Mouse (Mus musculus) liver, postnatal 0 days (tissue): ENCODE measurements around the gene Mknk1. TPM values are rescaled to one million over a fixed set of nuclear protein-coding genes. Genes with fewer than 3 reads are reported as not detected.

Source experiments
- ATAC-seq: fragments of 200-750 bp; cut with Nextera tagmentation; 2 replicates; pipeline ENCODE4 v1.8.0; 2017; ENCODE audit warnings: mild to moderate bottlenecking, moderate library complexity
- DNase-seq: peaks from one replicate; pipeline ENCODE4 v3.0.0-alpha.2; 2016
- H3K27ac ChIP-seq: fragments of 300-500 bp; sonication (generic); 2 replicates; pipeline ENCODE4 v1.5.1; 2014; ENCODE audit warnings: antibody characterized with exemption, moderate library complexity, mild to moderate bottlenecking, low read depth
- H3K27me3 ChIP-seq: fragments of 300-500 bp; sonication (generic); 2 replicates; pipeline ENCODE4 v1.6.1; 2014; ENCODE audit warnings: low read length, control low read depth, mixed read lengths; ENCODE audit not compliant: insufficient read depth
- H3K36me3 ChIP-seq: fragments of 300-500 bp; sonication (generic); replicated peaks from 2 replicates; pipeline ENCODE4 v1.6.1; 2014; ENCODE audit warnings: mild to moderate bottlenecking, control low read depth, low read length, moderate library complexity, mixed read lengths; ENCODE audit not compliant: insufficient read depth
- H3K4me1 ChIP-seq: fragments of 300-500 bp; sonication (generic); 2 replicates; pipeline ENCODE4 v1.6.1; 2014; ENCODE audit warnings: antibody characterized with exemption, mild to moderate bottlenecking, control low read depth; ENCODE audit not compliant: insufficient read depth
- H3K4me2 ChIP-seq: fragments of 300-500 bp; sonication (generic); 2 replicates; pipeline ENCODE4 v1.6.1; 2014; ENCODE audit warnings: low read depth, mild to moderate bottlenecking, low read length, moderate library complexity, mixed read lengths
- H3K4me3 ChIP-seq: fragments of 300-500 bp; sonication (generic); 2 replicates; pipeline ENCODE4 v1.5.1; 2014; ENCODE audit warnings: low read depth, low read length
- H3K9ac ChIP-seq: fragments of 300-500 bp; sonication (generic); replicated peaks from 2 replicates; pipeline ENCODE4 v1.6.1; 2014; ENCODE audit warnings: mild to moderate bottlenecking, moderate library complexity
- H3K9me3 ChIP-seq: fragments of 300-500 bp; sonication (generic); 2 replicates; pipeline ENCODE4 v1.6.1; 2016; ENCODE audit warnings: mild to moderate bottlenecking, control low read depth, low read length, mixed read lengths
- CTCF ChIP-seq: sonication (generic); IDR thresholded peaks from 2 replicates; pipeline ENCODE4 v1.5.1; 2016; ENCODE audit warnings: antibody characterized with exemption, low read depth
- EP300 ChIP-seq: IDR thresholded peaks from 2 replicates; pipeline ENCODE4 v1.6.1; 2016; ENCODE audit warnings: antibody characterized with exemption, low read depth, mild to moderate bottlenecking
- WGBS: fragments of 180-500 bp; shearing (Covaris S2); extraction: QIAGEN DNeasy Blood & Tissue Kit; methylation state at CpG from one replicate; pipeline ENCODE4 v1.1.7; 2014; ENCODE audit not compliant: insufficient replicate concordance; 5-methylcytosine and 5-hydroxymethylcytosine counted together
- polyA plus RNA-seq: library from polyadenylated mRNA; unstranded; fragments of >200 nt; fragmentation: Nextera tagmentation; extraction: Ambion mirVana; gene quantifications from 2 replicates; pipeline ENCODE4 v1.2.1, GENCODE M21; 2015

The Mknk1 gene
- polyA plus RNA-seq, 1 experiment from 2014 or later, result 37.0 TPM

DNA sequence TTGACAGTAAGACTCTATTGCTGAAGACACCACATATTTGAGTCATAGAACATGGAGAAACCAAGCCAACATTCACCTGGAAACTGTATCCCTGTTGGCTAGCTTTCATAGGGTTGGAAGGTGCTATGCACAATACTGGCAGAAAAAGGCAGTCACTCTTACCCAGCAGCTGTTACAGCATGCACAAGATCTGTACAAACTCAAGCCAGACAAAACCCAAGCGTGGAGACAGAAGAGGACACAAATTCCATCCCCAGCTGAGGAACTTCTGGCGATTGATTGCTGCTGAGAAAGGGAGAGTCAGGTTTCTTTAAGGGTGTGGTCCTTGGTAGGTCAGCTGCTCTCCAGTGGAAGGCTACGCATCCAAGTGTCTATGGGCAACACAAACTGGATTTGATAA, 18.8 kb upstream of the Mknk1 start:
- ATAC-seq, result no peak

DNA sequence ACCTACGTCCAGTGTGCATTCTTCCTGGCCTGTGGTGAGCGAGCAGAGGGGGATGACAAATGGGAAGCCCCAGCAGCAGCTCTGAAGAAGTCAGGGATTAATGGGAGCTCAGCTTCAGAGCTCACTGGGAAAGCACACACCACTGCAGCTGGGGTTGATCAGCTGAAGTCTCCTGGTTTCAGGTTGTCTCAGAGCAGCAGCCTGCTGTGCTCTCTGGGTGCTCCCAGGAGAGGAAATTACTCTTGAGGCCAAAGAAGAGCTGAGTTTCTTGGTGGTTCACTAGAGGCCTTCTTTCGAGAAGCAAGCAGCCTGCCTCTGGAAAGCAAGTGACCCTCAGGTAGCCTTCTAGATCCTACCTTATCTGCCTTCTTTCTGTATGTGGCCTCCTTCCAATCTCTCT, 18.1 kb upstream of the Mknk1 start:
- 83% methylated on average over 3 of the region's 3 CpGs for WGBS

More for the DNA sequence above, 18.8 kb upstream of the Mknk1 start:
- H3K27me3 ChIP-seq, result no peaks in the 10 kb centered on the region
- H3K4me2 ChIP-seq, result no peak overlapping the region
- H3K4me1 ChIP-seq, result peaks cover 26% of the 10 kb centered on the region
- H3K27ac ChIP-seq, result no peak overlapping the region
- no peak for DNase-seq
- H3K4me3 ChIP-seq, result no peak overlapping the region
- H3K9me3 ChIP-seq, result no peaks in the 10 kb centered on the region
- WGBS, result 62% methylated on average over 3 of the region's 3 CpGs
- H3K36me3 ChIP-seq, result no peaks in the 10 kb centered on the region; the same call in 1 of the 2 replicates
- no peak overlapping the region for H3K9ac ChIP-seq
- no peak for TF ChIP-seq CTCF
- TF ChIP-seq EP300, result no peak

DNA sequence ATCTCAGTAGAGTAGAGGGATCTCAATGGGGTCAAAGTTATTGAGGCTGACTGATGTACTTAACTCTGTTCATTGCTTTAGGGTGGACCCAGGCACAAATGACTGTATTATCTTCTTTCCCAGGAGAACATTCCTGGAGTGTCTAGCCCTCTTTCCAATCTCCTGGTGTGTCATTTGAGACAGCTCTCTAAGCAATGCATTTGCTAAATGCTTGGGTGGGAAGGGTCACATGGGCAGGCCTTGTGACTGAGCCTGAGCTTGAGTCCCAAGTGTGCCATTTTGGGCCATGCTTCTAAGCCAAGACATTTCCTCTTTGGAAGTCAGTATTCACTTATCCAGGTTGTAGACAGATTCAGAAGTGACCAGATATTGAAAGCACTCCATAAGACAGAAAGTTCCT, 17.6 kb upstream of the Mknk1 start:
- Histone ChIP-seq H3K4me3 (no peak overlapping the region), H3K9me3 (no peaks in the 10 kb centered on the region), H3K36me3 (no peaks in the 10 kb centered on the region), H3K4me2 (no peak overlapping the region), H3K27ac (no peak overlapping the region), H3K27me3 (no peaks in the 10 kb centered on the region), H3K4me1 (peaks cover 32% of the 10 kb centered on the region), H3K9ac (no peak overlapping the region)
- TF ChIP-seq CTCF (no peak), EP300 (no peak)
- DNase-seq (no peak), ATAC-seq (no peak)

More for the DNA sequence above, 18.1 kb upstream of the Mknk1 start:
- peaks cover 32% of the 10 kb centered on the region for H3K4me1 ChIP-seq
- H3K4me3 ChIP-seq, result no peak overlapping the region
- ATAC-seq, result no peak
- DNase-seq, result no peak
- no peak overlapping the region for H3K4me2 ChIP-seq
- H3K36me3 ChIP-seq, result no peaks in the 10 kb centered on the region
- no peaks in the 10 kb centered on the region for H3K27me3 ChIP-seq
- TF ChIP-seq CTCF (no peak), EP300 (no peak)
- no peak overlapping the region for H3K27ac ChIP-seq
- no peak overlapping the region for H3K9ac ChIP-seq
- no peaks in the 10 kb centered on the region for H3K9me3 ChIP-seq

DNA sequence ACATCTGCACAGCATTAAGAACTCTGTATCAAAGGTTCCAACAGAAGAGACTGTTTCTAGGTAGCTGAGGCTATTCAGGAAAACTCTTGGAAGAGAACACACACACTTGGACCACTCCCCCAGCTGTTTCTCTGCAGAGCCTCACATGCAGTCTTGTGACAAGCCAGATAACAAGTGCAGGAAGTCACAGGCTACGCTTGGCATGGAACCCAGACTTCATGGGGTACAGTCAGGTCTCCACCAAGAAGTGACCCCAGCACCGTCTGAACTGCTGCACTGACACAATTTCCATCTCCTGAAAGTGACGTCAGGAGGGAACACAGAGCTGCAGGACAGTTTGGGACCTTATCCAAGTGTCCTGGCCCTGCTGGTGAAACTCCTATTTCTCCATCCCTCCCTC, 17.1 kb upstream of the Mknk1 start:
- DNase-seq, result no peak
- peak; percentile 32 for ATAC-seq
- Histone ChIP-seq H3K36me3 (no peaks in the 10 kb centered on the region), H3K27me3 (no peaks in the 10 kb centered on the region), H3K4me1 (peaks cover 33% of the 10 kb centered on the region), H3K4me3 (no peak overlapping the region), H3K27ac (no peak overlapping the region), H3K9ac (no peak overlapping the region), H3K9me3 (no peaks in the 10 kb centered on the region), H3K4me2 (no peak overlapping the region)
- TF ChIP-seq EP300 (no peak), CTCF (no peak)
- WGBS, result 47% methylated on average over 3 of the region's 3 CpGs

DNA sequence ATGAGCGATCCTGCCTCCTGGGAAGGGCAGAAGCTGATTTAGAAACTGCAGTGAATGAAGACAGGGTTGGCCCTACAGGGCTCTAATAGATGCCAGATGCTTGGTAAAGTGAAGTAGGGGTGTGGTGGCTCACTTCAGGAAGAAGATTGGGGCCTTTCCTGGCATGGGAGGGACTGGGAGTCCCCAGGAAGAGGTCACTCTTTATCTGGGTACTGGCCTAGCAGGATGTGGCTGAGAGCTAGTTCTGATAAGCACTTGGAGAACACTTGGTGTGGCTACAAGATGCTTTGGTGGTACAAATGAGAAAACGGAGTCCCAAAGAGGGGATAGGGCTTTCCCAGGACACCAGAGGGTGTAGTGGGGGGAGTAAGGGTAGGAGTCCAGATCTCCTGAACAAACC, 14.8 kb upstream of the Mknk1 start:
- peak; percentile 72 for TF ChIP-seq EP300
- no peak for TF ChIP-seq CTCF
- ATAC-seq (peak; percentile 10; the same call in 1 of the 2 replicates), DNase-seq (no peak)
- Histone ChIP-seq H3K4me2 (peak overlapping the region; percentile 49), H3K9ac (0 out of 2 replicates have a peak overlapping the region, but pooled peaks have one; percentile 18), H3K27me3 (no peaks in the 10 kb centered on the region), H3K4me3 (no peak overlapping the region), H3K9me3 (no peaks in the 10 kb centered on the region), H3K36me3 (no peaks in the 10 kb centered on the region), H3K27ac (peak overlapping the region; percentile 4; the same call in 1 of the 2 replicates), H3K4me1 (peaks cover 49% of the 10 kb centered on the region)
- WGBS, result 38% methylated on average over 2 of the region's 2 CpGs

DNA sequence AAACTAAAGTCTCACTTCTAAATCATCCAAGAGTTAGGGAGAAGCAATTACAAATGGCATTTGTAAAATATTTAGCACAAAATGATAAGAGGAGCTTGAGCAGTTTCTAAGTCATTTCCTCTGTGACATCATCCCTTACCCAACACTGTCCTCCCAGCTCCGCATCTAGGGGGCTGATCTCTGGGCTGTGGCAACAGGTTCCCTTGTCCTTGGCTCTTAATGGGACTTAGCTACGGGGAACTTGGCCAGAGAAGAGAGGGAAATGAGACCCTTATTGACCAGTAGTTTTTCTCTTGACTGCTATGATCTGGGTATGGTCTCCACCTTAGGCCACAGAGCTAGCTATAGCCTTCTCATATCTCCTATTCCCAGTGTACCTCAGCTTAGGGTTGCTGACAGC, 13.7 kb upstream of the Mknk1 start:
- Histone ChIP-seq H3K27me3 (no peaks in the 10 kb centered on the region), H3K9ac (no peak overlapping the region), H3K9me3 (no peaks in the 10 kb centered on the region), H3K4me2 (no peak overlapping the region), H3K4me1 (peaks cover 59% of the 10 kb centered on the region), H3K4me3 (no peak overlapping the region), H3K36me3 (no peaks in the 10 kb centered on the region), H3K27ac (no peak overlapping the region)
- TF ChIP-seq CTCF, result no peak
- no peak for ATAC-seq
- no peak for DNase-seq
- 44% methylated on average over 2 of the region's 2 CpGs for WGBS

DNA sequence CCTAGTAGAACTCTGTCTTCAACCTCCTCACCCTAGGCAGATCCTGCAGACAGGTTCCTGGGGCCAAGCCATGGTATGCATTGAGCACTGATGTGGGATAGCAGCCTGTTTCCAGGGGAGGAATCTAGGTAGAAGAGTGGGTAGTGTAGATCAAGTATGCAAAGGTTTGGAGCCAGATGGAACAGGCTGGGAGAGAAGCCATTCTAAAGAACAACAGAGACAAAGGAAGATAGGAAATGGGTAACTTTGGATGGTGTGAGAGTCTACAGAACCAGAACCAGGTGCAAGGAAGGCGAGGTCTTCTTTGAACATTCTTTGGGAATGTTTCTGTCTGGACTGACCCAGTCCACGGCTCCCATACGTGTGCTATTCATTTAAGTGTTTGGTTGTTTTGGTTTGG, 11.9 kb upstream of the Mknk1 start:
- TF ChIP-seq EP300 (no peak), CTCF (no peak)
- peaks cover 70% of the 10 kb centered on the region for H3K4me1 ChIP-seq
- ATAC-seq (no peak), DNase-seq (no peak)
- WGBS, result 70% methylated on average over 3 of the region's 3 CpGs
- peak overlapping the region; percentile 82 for H3K4me2 ChIP-seq
- peak overlapping the region; percentile 98; the same call in 1 of the 2 replicates for H3K27ac ChIP-seq
- H3K27me3 ChIP-seq, result no peaks in the 10 kb centered on the region
- peaks cover 11% of the 10 kb centered on the region for H3K36me3 ChIP-seq
- H3K4me3 ChIP-seq, result peak overlapping the region; percentile 96
- H3K9me3 ChIP-seq, result no peaks in the 10 kb centered on the region
- 0 out of 2 replicates have a peak overlapping the region, but pooled peaks have one; percentile 94 for H3K9ac ChIP-seq
